Mouse (Mus musculus) MEL (cell line): ENCODE results near the gene Zfp488. TPM values are rescaled to one million over a fixed set of nuclear protein-coding genes. Genes with fewer than 3 reads are reported as not detected.

Experiments used
- DNase-seq: peaks from one replicate; pipeline ENCODE4 v3.0.0; 2011; ENCODE audit warnings: low read depth, low spot score
- H3K27ac ChIP-seq: 2 replicates; pipeline ENCODE4 v1.5.1; 2012; ENCODE audit warnings: low read depth, mild to moderate bottlenecking, control low read depth, low read length, moderate library complexity; ENCODE audit not compliant: control insufficient read depth
- H3K27me3 ChIP-seq, 2 experiments: fragments of 150-350 bp in 1 of 2; sonication (generic) in 1 of 2; 2 replicates each; pipeline ENCODE4 v1.6.1; 2012; ENCODE audit warnings: low read length in 2 of 2, mild to moderate bottlenecking in 2 of 2, improper control_type of control experiment in 1 of 2, moderate library complexity in 1 of 2; ENCODE audit not compliant: insufficient read depth in 2 of 2, control insufficient read depth in 1 of 2
- H3K36me3 ChIP-seq, 2 experiments: 2 replicates each; pipeline ENCODE4 v1.6.1; 2012 to 2014; ENCODE audit warnings: low read length in 2 of 2, improper control_type of control experiment in 1 of 2, inconsistent platforms in 1 of 2, mild to moderate bottlenecking in 1 of 2; ENCODE audit not compliant: insufficient read depth in 2 of 2, control insufficient read depth in 1 of 2
- H3K4me1 ChIP-seq, 2 experiments: fragments of 150-350 bp in 1 of 2; sonication (generic) in 1 of 2; 2 replicates each; pipeline ENCODE4 v1.6.1; 2012; ENCODE audit warnings: low read length in 2 of 2, improper control_type of control experiment in 1 of 2, mild to moderate bottlenecking in 1 of 2; ENCODE audit not compliant: insufficient read depth in 2 of 2, control insufficient read depth in 1 of 2
- H3K4me3 ChIP-seq, 2 experiments: fragments of 150-350 bp in 1 of 2; sonication (generic) in 1 of 2; 2 replicates each; pipeline ENCODE4 v1.5.1; 2012; ENCODE audit warnings: low read depth in 2 of 2, low read length in 2 of 2, mild to moderate bottlenecking in 2 of 2, moderate library complexity in 2 of 2, control low read depth in 1 of 2, improper control_type of control experiment in 1 of 2; ENCODE audit not compliant: control insufficient read depth in 1 of 2, insufficient read depth in 1 of 2
- H3K79me2 ChIP-seq: 2 replicates; pipeline ENCODE4 v1.6.1; 2012; ENCODE audit warnings: mild to moderate bottlenecking, low read length, moderate library complexity; ENCODE audit not compliant: control insufficient read depth, poor library complexity, insufficient read depth
- H3K9ac ChIP-seq: 2 replicates; pipeline ENCODE4 v1.6.1; 2012; ENCODE audit warnings: low read depth, mild to moderate bottlenecking, control low read depth, low read length, moderate library complexity; ENCODE audit not compliant: control insufficient read depth, poor library complexity, severe bottlenecking
- H3K9me3 ChIP-seq: fragments of 150-350 bp; sonication (generic); replicated peaks from 2 replicates; pipeline ENCODE4 v1.6.1; 2012; ENCODE audit warnings: mild to moderate bottlenecking, low read length, improper control_type of control experiment, moderate library complexity; ENCODE audit not compliant: insufficient read depth
- BHLHE40 ChIP-seq: IDR thresholded peaks from 2 replicates; pipeline ENCODE4 v1.6.1; 2012; ENCODE audit warnings: low read depth, mild to moderate bottlenecking, inconsistent platforms, low read length, improper control_type of control experiment, borderline replicate concordance
- CHD2 ChIP-seq: IDR thresholded peaks from 2 replicates; pipeline ENCODE4 v1.6.1; 2011; ENCODE audit warnings: low read length, improper control_type of control experiment
- CTCF ChIP-seq, 3 experiments: IDR thresholded peaks in 2 of 3; conservative IDR thresholded peaks in 1 of 3; 2 replicates each; pipeline ENCODE4 v1.5.1; 2011 to 2012; ENCODE audit warnings: low read length in 3 of 3, low read depth in 2 of 3, mild to moderate bottlenecking in 2 of 3, improper control_type of control experiment in 1 of 3, inconsistent platforms in 1 of 3, mixed read lengths in 1 of 3, moderate library complexity in 1 of 3; ENCODE audit not compliant: control insufficient read depth in 1 of 3, insufficient read depth in 1 of 3, poor library complexity in 1 of 3, severe bottlenecking in 1 of 3
- E2F4 ChIP-seq: IDR thresholded peaks from 2 replicates; pipeline ENCODE4 v1.6.1; 2011; ENCODE audit warnings: low read depth, low read length, improper control_type of control experiment, borderline replicate concordance
- ELF1 ChIP-seq: IDR thresholded peaks from 2 replicates; pipeline ENCODE4 v1.6.1; 2014; ENCODE audit warnings: low read depth, mild to moderate bottlenecking, inconsistent platforms, low read length, improper control_type of control experiment, moderate library complexity
- GABPA ChIP-seq: IDR thresholded peaks from 2 replicates; pipeline ENCODE4 v1.6.1; 2012; ENCODE audit warnings: low read depth, mild to moderate bottlenecking, inconsistent platforms, low read length, improper control_type of control experiment, moderate library complexity
- GATA1 ChIP-seq: IDR thresholded peaks from 2 replicates; pipeline ENCODE4 v1.6.1; 2011; ENCODE audit warnings: low read depth, low read length, improper control_type of control experiment
- HCFC1 ChIP-seq: IDR thresholded peaks from 2 replicates; pipeline ENCODE4 v1.6.1; 2012; ENCODE audit warnings: low read depth, mild to moderate bottlenecking, inconsistent platforms, low read length, improper control_type of control experiment, moderate library complexity
- JUND ChIP-seq: IDR thresholded peaks from 2 replicates; pipeline ENCODE4 v1.6.1; 2011; ENCODE audit warnings: low read depth, mild to moderate bottlenecking, improper control_type of control experiment, low read length
- MAFK ChIP-seq: IDR thresholded peaks from 2 replicates; pipeline ENCODE4 v1.6.1; 2011; ENCODE audit warnings: low read depth, mild to moderate bottlenecking, low read length, improper control_type of control experiment, borderline replicate concordance
- MEF2A ChIP-seq: IDR thresholded peaks from 2 replicates; pipeline ENCODE4 v1.6.1; 2014; ENCODE audit warnings: low read depth, mild to moderate bottlenecking, inconsistent platforms, low read length, improper control_type of control experiment; ENCODE audit not compliant: poor library complexity, insufficient replicate concordance, severe bottlenecking; ENCODE audit errors: extremely low read depth
- MXI1 ChIP-seq: IDR thresholded peaks from 2 replicates; pipeline ENCODE4 v1.6.1; 2011; ENCODE audit warnings: mild to moderate bottlenecking, low read depth, low read length, improper control_type of control experiment
- MYB ChIP-seq: IDR thresholded peaks from 2 replicates; pipeline ENCODE4 v1.6.1; 2011; ENCODE audit warnings: mild to moderate bottlenecking, low read depth, low read length, improper control_type of control experiment
- POLR2AphosphoS5 ChIP-seq: IDR thresholded peaks from 2 replicates; pipeline ENCODE4 v1.6.1; 2012; ENCODE audit warnings: low read depth, borderline replicate concordance, mild to moderate bottlenecking, inconsistent platforms, low read length, moderate library complexity, mixed read lengths
- SIN3A ChIP-seq: IDR thresholded peaks from 2 replicates; pipeline ENCODE4 v1.6.1; 2012; ENCODE audit warnings: low read length, improper control_type of control experiment, inconsistent platforms
- SMC3 ChIP-seq: IDR thresholded peaks from 2 replicates; pipeline ENCODE4 v1.6.1; 2011; ENCODE audit warnings: low read depth, low read length, improper control_type of control experiment
- TAL1 ChIP-seq: IDR thresholded peaks from 2 replicates; pipeline ENCODE4 v1.6.1; 2012; ENCODE audit warnings: mild to moderate bottlenecking, inconsistent platforms, low read length, moderate library complexity, mixed read lengths
- UBTF ChIP-seq: IDR thresholded peaks from 2 replicates; pipeline ENCODE4 v1.6.1; 2012; ENCODE audit warnings: low read depth, mild to moderate bottlenecking, inconsistent platforms, low read length, improper control_type of control experiment, moderate library complexity, borderline replicate concordance; ENCODE audit not compliant: insufficient read depth
- USF2 ChIP-seq, 2 experiments: IDR thresholded peaks; 2 replicates each; pipeline ENCODE4 v1.6.1; 2011 to 2012; ENCODE audit warnings: improper control_type of control experiment in 2 of 2, low read length in 2 of 2, borderline replicate concordance in 1 of 2, inconsistent platforms in 1 of 2, low read depth in 1 of 2, mild to moderate bottlenecking in 1 of 2; ENCODE audit not compliant: insufficient read depth in 1 of 2
- ZC3H11A ChIP-seq: IDR thresholded peaks from 2 replicates; pipeline ENCODE4 v1.6.1; 2012; ENCODE audit warnings: low read depth, mild to moderate bottlenecking, inconsistent platforms, low read length, improper control_type of control experiment
- ZKSCAN1 ChIP-seq: IDR thresholded peaks from 2 replicates; pipeline ENCODE4 v1.6.1; 2012; ENCODE audit warnings: low read depth, mild to moderate bottlenecking, inconsistent platforms, low read length, improper control_type of control experiment, moderate library complexity
- ZMIZ1 ChIP-seq: IDR thresholded peaks from 2 replicates; pipeline ENCODE4 v1.6.1; 2012; ENCODE audit warnings: low read depth, mild to moderate bottlenecking, inconsistent platforms, low read length, improper control_type of control experiment, moderate library complexity
- ZNF384 ChIP-seq: IDR thresholded peaks from 2 replicates; pipeline ENCODE4 v1.6.1; 2012; ENCODE audit warnings: low read depth, mild to moderate bottlenecking, inconsistent platforms, low read length, improper control_type of control experiment
- polyA plus RNA-seq, 2 experiments: library from polyadenylated mRNA; stranded (reverse) in 1 of 2; unstranded in 1 of 2; fragments of >175 nt in 1 of 2; fragments of >200 nt in 1 of 2; gene quantifications; 2 replicates each; pipeline versions ENCODE4 v1.2.1 to v1.2.4; 2012; ENCODE audit warnings: low replicate concordance in 2 of 2, low read depth in 1 of 2; ENCODE audit not compliant: insufficient read length in 2 of 2, insufficient read depth in 1 of 2, missing spikeins in 1 of 2
- total RNA-seq: library from RNA; depleted of rRNA; stranded (reverse); fragments of 300-350 nt; gene quantifications from 2 replicates; pipeline ENCODE4 v1.2.3, GENCODE M21; 2012

Zfp488 gene
- total and polyA plus RNA-seq, 3 experiments, result not detected

- H3K27ac ChIP-seq, result no peak within 1 kb of the TSS
- no peaks in the 10 kb centered on the region for H3K9me3 ChIP-seq
- TF ChIP-seq MXI1 (no peak), CTCF (IDR thresholded peaks at IDR 0.05 in 2 of 3, conservative IDR thresholded peaks at IDR 0.05 in 1 of 3; ENCODE audit: control insufficient read depth in 1 of 3, insufficient read depth in 1 of 3, low read depth in 2 of 3, low read length in 3 of 3, poor library complexity in 1 of 3, severe bottlenecking in 1 of 3) (no peak), POLR2AphosphoS5 (no peak), USF2 (IDR thresholded peaks at IDR 0.05; ENCODE audit: borderline replicate concordance in 1 of 2, insufficient read depth in 1 of 2, low read depth in 1 of 2, low read length in 2 of 2) (no peak), E2F4 (no peak), BHLHE40 (no peak), TAL1 (no peak)
- H3K9ac ChIP-seq, result no peak within 1 kb of the TSS
- no peaks in the 10 kb centered on the region for H3K79me2 ChIP-seq
- no peaks in the 10 kb centered on the region for H3K4me1 ChIP-seq
- H3K36me3 ChIP-seq, result no peaks in the 10 kb centered on the region
- DNase-seq, result no peak
- no peak within 1 kb of the TSS for H3K4me3 ChIP-seq
- H3K27me3 ChIP-seq, result no peaks in the 10 kb centered on the region
These were observed 37.8 kb upstream of the Zfp488 start, which contains the start of gene Gm5460 for GRCm38 (mm10) chr14:34016381-34016780. Gene Gm5460 (plus strand): TSS chr14:34016758.

GRCm38 (mm10) chr14:34015063-34015462, 36.5 kb upstream of the Zfp488 start, which contains the start of gene Gm30083:
Gene Gm30083 (minus strand): TSS chr14:34015182.
- no peaks in the 10 kb centered on the region for H3K27me3 ChIP-seq
- DNase-seq, result no peak

GRCm38 (mm10) chr14:34002358-34002757, 23.8 kb upstream of the Zfp488 start:
- no peak for DNase-seq
- H3K79me2 ChIP-seq, result no peaks in the 10 kb centered on the region
- H3K4me3 ChIP-seq, result no peak overlapping the region
- H3K27ac ChIP-seq, result no peak overlapping the region
- H3K4me1 ChIP-seq, result no peaks in the 10 kb centered on the region
- no peaks in the 10 kb centered on the region for H3K36me3 ChIP-seq
- H3K9me3 ChIP-seq, result no peaks in the 10 kb centered on the region
- H3K9ac ChIP-seq, result no peak overlapping the region
- no peaks in the 10 kb centered on the region for H3K27me3 ChIP-seq
- TF ChIP-seq GATA1 (no peak), HCFC1 (no peak), UBTF (no peak), SMC3 (no peak), ELF1 (no peak), ZNF384 (no peak), MXI1 (no peak), BHLHE40 (no peak), GABPA (no peak), SIN3A (no peak), JUND (no peak), CHD2 (no peak), POLR2AphosphoS5 (no peak), ZKSCAN1 (no peak), ZMIZ1 (no peak), MYB (no peak), MAFK (no peak), ZC3H11A (no peak)

More at GRCm38 (mm10) chr14:34015063-34015462, 36.5 kb upstream of the Zfp488 start, which contains the start of gene Gm30083:
- no peak for TF ChIP-seq MEF2A
- H3K36me3 ChIP-seq, result no peaks in the 10 kb centered on the region
- H3K9ac ChIP-seq, result no peak within 1 kb of the TSS
- H3K27ac ChIP-seq, result no peak within 1 kb of the TSS
- no peaks in the 10 kb centered on the region for H3K4me1 ChIP-seq
- no peaks in the 10 kb centered on the region for H3K79me2 ChIP-seq
- no peaks in the 10 kb centered on the region for H3K9me3 ChIP-seq
- H3K4me3 ChIP-seq, result no peak within 1 kb of the TSS
